Mouse (Mus musculus) MEL (cell line): ENCODE data around the gene Zfp1.

ENCODE experiments used
- BHLHE40 ChIP-seq: IDR thresholded peaks from 2 replicates; pipeline ENCODE4 v1.6.1; 2012; ENCODE audit warnings: low read depth, mild to moderate bottlenecking, inconsistent platforms, low read length, improper control_type of control experiment, borderline replicate concordance
- CTCF ChIP-seq, 3 experiments: IDR thresholded peaks in 2 of 3; conservative IDR thresholded peaks in 1 of 3; 2 replicates each; pipeline ENCODE4 v1.5.1; 2011 to 2012; ENCODE audit warnings: low read length in 3 of 3, low read depth in 2 of 3, mild to moderate bottlenecking in 2 of 3, improper control_type of control experiment in 1 of 3, inconsistent platforms in 1 of 3, mixed read lengths in 1 of 3, moderate library complexity in 1 of 3; ENCODE audit not compliant: control insufficient read depth in 1 of 3, insufficient read depth in 1 of 3, poor library complexity in 1 of 3, severe bottlenecking in 1 of 3
- EP300 ChIP-seq, 2 experiments: IDR thresholded peaks; 2 replicates each; pipeline ENCODE4 v1.6.1; 2011; ENCODE audit warnings: improper control_type of control experiment in 2 of 2, low read length in 2 of 2, low read depth in 1 of 2, mild to moderate bottlenecking in 1 of 2
- MAX ChIP-seq: IDR thresholded peaks from 2 replicates; pipeline ENCODE4 v1.6.1; 2011; ENCODE audit warnings: low read length, improper control_type of control experiment
- MAZ ChIP-seq: IDR thresholded peaks from 2 replicates; pipeline ENCODE4 v1.6.1; 2012; ENCODE audit warnings: low read depth, mild to moderate bottlenecking, inconsistent platforms, low read length, improper control_type of control experiment
- MEF2A ChIP-seq: IDR thresholded peaks from 2 replicates; pipeline ENCODE4 v1.6.1; 2014; ENCODE audit warnings: low read depth, mild to moderate bottlenecking, inconsistent platforms, low read length, improper control_type of control experiment; ENCODE audit not compliant: poor library complexity, insufficient replicate concordance, severe bottlenecking; ENCODE audit errors: extremely low read depth
- MYB ChIP-seq: IDR thresholded peaks from 2 replicates; pipeline ENCODE4 v1.6.1; 2011; ENCODE audit warnings: mild to moderate bottlenecking, low read depth, low read length, improper control_type of control experiment
- POLR2A ChIP-seq, 2 experiments: IDR thresholded peaks; 2 replicates each; pipeline ENCODE4 v1.6.1; 2011 to 2012; ENCODE audit warnings: low read length in 2 of 2, mild to moderate bottlenecking in 2 of 2, control low read depth in 1 of 2, improper control_type of control experiment in 1 of 2, low read depth in 1 of 2, moderate library complexity in 1 of 2; ENCODE audit not compliant: control insufficient read depth in 1 of 2, insufficient read depth in 1 of 2, poor library complexity in 1 of 2
- TCF12 ChIP-seq: IDR thresholded peaks from 2 replicates; pipeline ENCODE4 v1.6.1; 2014; ENCODE audit warnings: low read depth, mild to moderate bottlenecking, inconsistent platforms, low read length, improper control_type of control experiment, moderate library complexity

DNA sequence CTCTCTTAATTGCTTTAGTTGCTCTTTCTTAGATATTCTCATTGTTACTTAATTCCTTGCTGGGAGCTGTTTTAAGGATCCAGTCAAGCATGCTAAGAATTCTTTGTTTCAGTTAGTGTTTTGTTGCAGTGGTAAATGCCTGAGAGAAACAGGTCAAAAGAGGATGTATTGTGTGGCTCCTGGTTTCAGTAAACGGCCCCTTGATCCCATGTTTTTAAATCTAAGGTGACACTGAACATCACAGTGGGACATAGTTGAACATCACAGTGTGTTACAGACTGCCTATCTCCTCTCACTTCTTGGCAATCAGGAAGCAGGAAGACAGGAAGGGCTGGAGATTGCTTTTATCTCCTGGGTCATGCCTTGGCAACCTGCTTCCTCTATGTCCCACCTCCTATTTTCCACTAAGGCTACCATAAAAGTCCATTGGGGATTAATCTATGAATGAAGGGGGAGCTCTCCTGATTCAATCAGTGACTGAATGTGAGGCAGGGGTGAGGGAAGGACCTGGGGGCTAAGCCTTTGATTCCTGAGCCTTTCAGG lies 14.2 kb downstream of the Zfp1 start:
- no peak for TF ChIP-seq POLR2A (IDR thresholded peaks at IDR 0.05; ENCODE audit: control insufficient read depth in 1 of 2, insufficient read depth in 1 of 2, low read depth in 1 of 2, low read length in 2 of 2, poor library complexity in 1 of 2)
- TF ChIP-seq TCF12, result 0 out of 2 replicates have a peak, but pooled peaks have one; percentile 39
- TF ChIP-seq EP300 (IDR thresholded peaks at IDR 0.05; ENCODE audit: low read depth in 1 of 2, low read length in 2 of 2), result peak; percentile 44 to 70
- TF ChIP-seq MAX, result no peak
- TF ChIP-seq CTCF (IDR thresholded peaks at IDR 0.05 in 2 of 3, conservative IDR thresholded peaks at IDR 0.05 in 1 of 3; ENCODE audit: control insufficient read depth in 1 of 3, insufficient read depth in 1 of 3, low read depth in 2 of 3, low read length in 3 of 3, poor library complexity in 1 of 3, severe bottlenecking in 1 of 3), result no peak
- TF ChIP-seq MAZ, result no peak
- no peak for TF ChIP-seq MYB
- TF ChIP-seq BHLHE40, result no peak
- no peak for TF ChIP-seq MEF2A
